In the genomic region with DNA sequence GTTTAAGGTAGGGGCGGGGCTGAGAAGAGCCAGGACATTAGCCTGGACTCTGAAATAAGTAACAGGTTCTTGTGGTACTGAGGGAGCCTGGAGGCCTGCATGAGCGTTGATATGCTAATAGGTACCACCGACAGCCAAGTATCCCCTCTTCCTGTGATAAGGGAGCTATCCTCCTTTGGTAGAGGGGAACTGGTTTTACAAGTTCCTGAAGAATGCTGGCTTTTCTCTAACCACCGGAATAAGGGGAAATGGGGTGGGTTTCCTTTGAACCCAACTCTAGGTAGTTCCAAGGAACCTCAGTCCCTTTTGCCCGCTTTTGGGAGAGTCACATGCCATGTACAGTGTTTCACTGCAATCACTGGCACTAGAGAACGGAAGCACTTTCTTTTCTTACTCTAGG, we compare ENCODE assay signal across 26 mouse cellular contexts.
A peak's percentile ranks its signal among the peaks of the same experiment; 100 is the strongest.
DNase-seq lines count a peak whose midpoint lies in the region; ATAC-seq and TF ChIP-seq lines count a peak whose summit lies in the region.
"Had no signal": no experiment of that assay in that cellular context is flagged by ENCODE, and none has a peak within 500 bp of the region (broad histone marks: within the 10 kb centered on the region; RNA-seq: fewer than 3 reads in every experiment).

No protein-coding gene starts in this region.

- H3K4me3 ChIP-seq in lung, embryonic 14.5 days (ENCODE audit: low read depth, low read length), result no peak overlapping the region
- H3K4me3 ChIP-seq in ES-Bruce4 (ENCODE audit: low read depth, low read length), result no peak overlapping the region
- H3K4me3 ChIP-seq: forebrain, embryonic 13.5 days; heart, embryonic 12.5 days; hindbrain, embryonic 12.5 days; limb, embryonic 15.5 days; lung, embryonic 15.5 days; midbrain, embryonic 15.5 days; myocyte; neural tube, embryonic 13.5 days had no signal

- no peak overlapping the region for H3K27ac ChIP-seq in lung, embryonic 14.5 days (ENCODE audit: low read depth)
- peak overlapping the region; percentile 59; the same call in 1 of the 2 replicates for H3K27ac ChIP-seq in ES-Bruce4 (ENCODE audit: insufficient read depth, low read length)
- H3K27ac ChIP-seq: forebrain, embryonic 13.5 days; hindbrain, embryonic 12.5 days; limb, embryonic 15.5 days; liver, embryonic 14.5 days; lung, embryonic 15.5 days; midbrain, embryonic 15.5 days; neural tube, embryonic 13.5 days had no signal

- TF ChIP-seq POLR2A in ES-Bruce4 (IDR thresholded peaks at IDR 0.05; ENCODE audit: insufficient read depth, low read length), result no peak

- H3K27me3 ChIP-seq in lung, embryonic 14.5 days (ENCODE audit: insufficient read depth, low read length), result no peaks in the 10 kb centered on the region
- no peaks in the 10 kb centered on the region for H3K27me3 ChIP-seq in ES-Bruce4 (ENCODE audit: control insufficient read depth, insufficient read depth, low read length, poor library complexity, severe bottlenecking)
- H3K27me3 ChIP-seq: forebrain, embryonic 13.5 days; heart, embryonic 12.5 days; limb, embryonic 15.5 days; lung, embryonic 15.5 days; midbrain, embryonic 15.5 days; neural tube, embryonic 13.5 days had no signal

- no peak for TF ChIP-seq EP300 in ES-Bruce4 (IDR thresholded peaks at IDR 0.05; ENCODE audit: insufficient read depth, low read depth, low read length)

- no peak for TF ChIP-seq CTCF in lung, embryonic 14.5 days (IDR thresholded peaks at IDR 0.05; ENCODE audit: low read depth)
- no peak for TF ChIP-seq CTCF in ES-Bruce4 (IDR thresholded peaks at IDR 0.05; ENCODE audit: low read depth, low read length)

- H3K4me1 ChIP-seq in lung, embryonic 14.5 days (ENCODE audit: insufficient read depth), result 0 out of 2 replicates have a peak, but pooled peaks cover 8% of the 10 kb centered on the region
- H3K4me1 ChIP-seq in ES-Bruce4 (ENCODE audit: control insufficient read depth, insufficient read depth, low read length), result peaks cover 7% of the 10 kb centered on the region
- H3K4me1 ChIP-seq: forebrain, embryonic 13.5 days; midbrain, embryonic 15.5 days; neural tube, embryonic 13.5 days had no signal

- no peak for ATAC-seq in lung, embryonic 14.5 days (ENCODE audit: insufficient read depth)
- 0 out of 2 replicates have a peak, but pooled peaks have one; percentile 29 for ATAC-seq in megakaryocyte-erythroid progenitor cell, adult 5-6 weeks (replicated peaks; ENCODE audit: low FRiP score, low TSS enrichment, poor library complexity, severe bottlenecking)
- ATAC-seq in monocyte, adult 5-6 weeks (replicated peaks; ENCODE audit: insufficient number of reproducible peaks, low FRiP score, low TSS enrichment, poor library complexity, severe bottlenecking), result no peak
- ATAC-seq: forebrain, embryonic 13.5 days; intestine, postnatal 0 days; midbrain, embryonic 15.5 days had no signal

- no peaks in the 10 kb centered on the region for H3K9me3 ChIP-seq in lung, embryonic 14.5 days (ENCODE audit: low read depth, low read length)
- H3K9me3 ChIP-seq in ES-Bruce4 (replicated peaks; ENCODE audit: control insufficient read depth, insufficient read depth, low read length, poor library complexity, severe bottlenecking), result no peaks in the 10 kb centered on the region
- H3K9me3 ChIP-seq: forebrain, embryonic 13.5 days; heart, embryonic 12.5 days; hindbrain, embryonic 12.5 days; limb, embryonic 15.5 days; lung, embryonic 15.5 days; midbrain, embryonic 15.5 days; neural tube, embryonic 13.5 days had no signal

- H3K9ac ChIP-seq in lung, embryonic 14.5 days, result no peak overlapping the region
- H3K9ac ChIP-seq in ES-Bruce4 (ENCODE audit: low read depth, poor library complexity, severe bottlenecking), result no peak overlapping the region
- H3K9ac ChIP-seq: forebrain, embryonic 13.5 days; heart, embryonic 12.5 days; hindbrain, embryonic 12.5 days; limb, embryonic 15.5 days; liver, embryonic 14.5 days; lung, embryonic 15.5 days; midbrain, embryonic 15.5 days; neural tube, embryonic 13.5 days had no signal

- WGBS in lung, embryonic 14.5 days, result 47% methylated on average over 6 of the region's 6 CpGs

- no peak overlapping the region for H3K4me2 ChIP-seq in lung, embryonic 14.5 days
- H3K4me2 ChIP-seq: forebrain, embryonic 13.5 days; heart, embryonic 12.5 days; hindbrain, embryonic 12.5 days; limb, embryonic 15.5 days; lung, embryonic 15.5 days; midbrain, embryonic 15.5 days; neural tube, embryonic 13.5 days had no signal

- peak; percentile 47 for DNase-seq in lung, embryonic 14.5 days
- DNase-seq in lung, postnatal 36 days, result no peak
- DNase-seq in R1 (ENCODE audit: low read depth, low spot score), result peak; percentile 73
- DNase-seq in layer of hippocampus, adult 9-10 months (ENCODE audit: low spot score), result no peak
- DNase-seq: adrenal gland, postnatal 25 days; cerebellum, adult 8-10 months; cerebellum, postnatal 36 days; gastrocnemius, postnatal 36 days; heart, postnatal 10 days; kidney, postnatal 4 days; left cerebral cortex, postnatal 4 days; retina, postnatal 1 day; thymus, postnatal 14 days had no signal

- no peaks in the 10 kb centered on the region for H3K36me3 ChIP-seq in lung, embryonic 14.5 days (ENCODE audit: insufficient read depth)
- no peaks in the 10 kb centered on the region for H3K36me3 ChIP-seq in ES-Bruce4 (ENCODE audit: control insufficient read depth, insufficient read depth, low read length, poor library complexity, severe bottlenecking)
- H3K36me3 ChIP-seq: heart, embryonic 12.5 days; hindbrain, embryonic 12.5 days; limb, embryonic 15.5 days; lung, embryonic 15.5 days; midbrain, embryonic 15.5 days; neural tube, embryonic 13.5 days had no signal

Comparison
In these comparisons a context has a peak if more than half of its experiments do, and no peak if none do; other contexts are left out.
1. DNase-seq: peak in lung, embryonic 14.5 days (single experiment) and R1 (single experiment); none in lung, postnatal 36 days (single experiment) and layer of hippocampus, adult 9-10 months (single experiment).